Mouse (Mus musculus): ENCODE measurements around the gene Gm5478. TPM values are rescaled to one million over a fixed set of nuclear protein-coding genes. Genes with fewer than 3 reads are reported as not detected.

The Gm5478 gene
- polyA plus RNA-seq (2017; shearing (Covaris generic)) = not detected

GRCm38 (mm10) chr15:101647280-101647679 lies at the start of gene Gm5478:
Gene Gm5478 (minus strand): TSS chr15:101647380.

GRCm38 (mm10) chr15:101694207-101694606 lies 47.0 kb upstream of the Gm5478 start, which contains the start of gene Krt6a:
Gene Krt6a (minus strand): TSS chr15:101694307.

GRCm38 (mm10) chr15:101680187-101680586 lies 33.0 kb upstream of the Gm5478 start, which contains the start of gene Krt6b:
Gene Krt6b (minus strand): TSS chr15:101680287.

GRCm38 (mm10) chr15:101627884-101628283 lies 19.3 kb downstream of the Gm5478 start, which contains the start of gene Gm5414:
Gene Gm5414 (minus strand): TSS chr15:101628188.

Other genes starting within 250 kb of the Gm5478 start
- 0.21 TPM for gene Krt7, start 236.3 kb downstream of the Gm5478 start, polyA plus RNA-seq (2017; shearing (Covaris generic))
- not detected for gene Krt87, start 208.6 kb downstream of the Gm5478 start, polyA plus RNA-seq (2017; shearing (Covaris generic))
- not detected for gene Krt88, start 199.6 kb downstream of the Gm5478 start, polyA plus RNA-seq (2017; shearing (Covaris generic))
- not detected for gene Krt81, start 183.6 kb downstream of the Gm5478 start, polyA plus RNA-seq (2017; shearing (Covaris generic))
- gene Krt86, start 173.9 kb downstream of the Gm5478 start, polyA plus RNA-seq (2017; shearing (Covaris generic)) = not detected
- gene Krt83, start 155.9 kb downstream of the Gm5478 start, polyA plus RNA-seq (2017; shearing (Covaris generic)) = 21.6 TPM
- gene Gm49425, start 130.1 kb downstream of the Gm5478 start, polyA plus RNA-seq (2017; shearing (Covaris generic)) = not detected
- not detected for gene Krt84, start 114.6 kb downstream of the Gm5478 start, polyA plus RNA-seq (2017; shearing (Covaris generic))
- gene Krt82, start 96.7 kb downstream of the Gm5478 start, polyA plus RNA-seq (2017; shearing (Covaris generic)) = not detected
- not detected for gene Krt90, start 84.4 kb downstream of the Gm5478 start, polyA plus RNA-seq (2017; shearing (Covaris generic))
- 0.61 TPM for gene Krt75, start 73.5 kb downstream of the Gm5478 start, polyA plus RNA-seq (2017; shearing (Covaris generic))
- gene Gm5414, start 19.2 kb downstream of the Gm5478 start, polyA plus RNA-seq (2017; shearing (Covaris generic)) = not detected
- gene Krt6b, start 32.9 kb upstream of the Gm5478 start, polyA plus RNA-seq (2017; shearing (Covaris generic)) = not detected
- not detected for gene Krt6a, start 46.9 kb upstream of the Gm5478 start, polyA plus RNA-seq (2017; shearing (Covaris generic))
- not detected for gene Krt5, start 65.5 kb upstream of the Gm5478 start, polyA plus RNA-seq (2017; shearing (Covaris generic))
- not detected for gene Krt71, start 95.7 kb upstream of the Gm5478 start, polyA plus RNA-seq (2017; shearing (Covaris generic))
- gene Krt72, start 139.1 kb upstream of the Gm5478 start, polyA plus RNA-seq (2017; shearing (Covaris generic)) = not detected
- 0.17 TPM for gene Krt73, start 155.0 kb upstream of the Gm5478 start, polyA plus RNA-seq (2017; shearing (Covaris generic))
- not detected for gene Krt2, start 170.8 kb upstream of the Gm5478 start, polyA plus RNA-seq (2017; shearing (Covaris generic))
- gene Krt1, start 203.4 kb upstream of the Gm5478 start, polyA plus RNA-seq (2017; shearing (Covaris generic)) = not detected
- not detected for gene Krt77, start 222.3 kb upstream of the Gm5478 start, polyA plus RNA-seq (2017; shearing (Covaris generic))
- gene Krt76, start 245.5 kb upstream of the Gm5478 start, polyA plus RNA-seq (2017; shearing (Covaris generic)) = not detected